Mouse (Mus musculus) thymus, adult 2 months (tissue): ENCODE results near the gene Acat3.

Experiments used
- CTCF ChIP-seq: fragments of 200-500 bp; IDR thresholded peaks from 2 replicates; pipeline ENCODE4 v1.5.1; 2012; ENCODE audit warnings: mild to moderate bottlenecking, control low read depth, low read length, moderate library complexity, borderline replicate concordance; ENCODE audit not compliant: control insufficient read depth, poor library complexity, insufficient read depth; ENCODE audit errors: extremely low read depth
- POLR2A ChIP-seq: fragments of 200-500 bp; IDR thresholded peaks from 2 replicates; pipeline ENCODE4 v1.6.1; 2012; ENCODE audit warnings: mild to moderate bottlenecking, low read length, control low read depth, moderate library complexity; ENCODE audit not compliant: control insufficient read depth, poor library complexity, insufficient read depth; ENCODE audit errors: extremely low read depth

DNA sequence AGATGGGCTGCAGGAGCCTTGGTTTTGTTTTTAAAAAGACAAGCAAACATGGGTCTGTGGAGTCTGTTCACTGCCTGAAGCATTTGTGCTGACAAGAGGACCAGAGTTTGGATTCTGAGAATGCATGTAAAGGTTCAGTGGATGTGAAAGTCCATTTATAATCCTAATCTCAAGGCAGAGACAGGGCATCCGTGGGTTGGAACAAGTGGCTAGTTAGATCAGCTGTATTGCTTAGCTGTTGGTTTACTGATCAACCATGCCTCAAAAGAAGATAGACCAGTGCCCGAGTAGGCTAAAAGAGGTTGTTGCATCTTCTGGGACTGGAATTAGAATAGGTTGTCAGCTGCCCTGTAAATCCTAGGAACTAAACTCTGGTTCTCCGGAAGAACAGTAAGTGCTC lies 23.1 kb upstream of the Acat3 start:
- no peak for TF ChIP-seq CTCF
- TF ChIP-seq POLR2A = no peak
